Mouse (Mus musculus): Measurements from ENCODE around the gene Igf2bp2. TPM values are rescaled to one million over a fixed set of nuclear protein-coding genes. Genes with fewer than 3 reads are reported as not detected.

Igf2bp2 gene
- polyA plus RNA-seq, 1 experiment: 3.1 TPM

- Histone ChIP-seq H3K4me3 (replicated peaks) (no peak overlapping the region), H3K4me1 (no peaks in the 10 kb centered on the region; the same call in 1 of the 2 replicates), H3K27me3 (replicated peaks) (no peaks in the 10 kb centered on the region), H3K36me3 (replicated peaks; ENCODE audit: low read length) (peaks cover 95% of the 10 kb centered on the region), H3K9me3 (no peaks in the 10 kb centered on the region)
- no peak for TF ChIP-seq GATA1 (IDR thresholded peaks at IDR 0.05; ENCODE audit: borderline replicate concordance, low read length)
Observed at GRCm38 (mm10) chr16:22027474-22027873, 135.6 kb downstream of the Igf2bp2 start.

GRCm38 (mm10) chr16:22022122-22022521 is 141.0 kb downstream of the Igf2bp2 start:
- peaks cover 5% of the 10 kb centered on the region for H3K9me3 ChIP-seq
- H3K27me3 ChIP-seq (replicated peaks): no peaks in the 10 kb centered on the region
- TF ChIP-seq FLI1 (IDR thresholded peaks at IDR 0.05; ENCODE audit: low read length) (no peak), GATA1 (IDR thresholded peaks at IDR 0.05; ENCODE audit: borderline replicate concordance, low read length) (no peak)
- H3K36me3 ChIP-seq (replicated peaks; ENCODE audit: low read length): peaks cover 91% of the 10 kb centered on the region
- H3K4me3 ChIP-seq (replicated peaks): no peak overlapping the region
- H3K4me1 ChIP-seq: no peaks in the 10 kb centered on the region

GRCm38 (mm10) chr16:22015569-22015968 is 147.5 kb downstream of the Igf2bp2 start:
- Histone ChIP-seq H3K4me3 (replicated peaks) (no peak overlapping the region), H3K9me3 (no peaks in the 10 kb centered on the region), H3K36me3 (replicated peaks; ENCODE audit: low read length) (peaks cover 71% of the 10 kb centered on the region), H3K27me3 (replicated peaks) (no peaks in the 10 kb centered on the region), H3K4me1 (peaks cover 26% of the 10 kb centered on the region)
- TF ChIP-seq GATA1 (IDR thresholded peaks at IDR 0.05; ENCODE audit: borderline replicate concordance, low read length): no peak
- TF ChIP-seq FLI1 (IDR thresholded peaks at IDR 0.05; ENCODE audit: low read length): no peak

GRCm38 (mm10) chr16:22009596-22009995 is 153.5 kb downstream of the Igf2bp2 start:
- H3K4me3 ChIP-seq (replicated peaks): peak overlapping the region; percentile 98
- H3K9me3 ChIP-seq: no peaks in the 10 kb centered on the region
- TF ChIP-seq GATA1 (IDR thresholded peaks at IDR 0.05; ENCODE audit: borderline replicate concordance, low read length) (no peak), FLI1 (IDR thresholded peaks at IDR 0.05; ENCODE audit: low read length) (no peak)
- peaks cover 4% of the 10 kb centered on the region for H3K27me3 ChIP-seq (replicated peaks)
- peaks cover 17% of the 10 kb centered on the region for H3K36me3 ChIP-seq (replicated peaks; ENCODE audit: low read length)
- peaks cover 42% of the 10 kb centered on the region for H3K4me1 ChIP-seq

GRCm38 (mm10) chr16:22009099-22009584 is 154.0 kb downstream of the Igf2bp2 start, which contains the start of gene Senp2:
Senp2 (plus strand) TSS chr16:22009484.
- peaks cover 17% of the 10 kb centered on the region for H3K36me3 ChIP-seq (replicated peaks; ENCODE audit: low read length)
- H3K4me1 ChIP-seq: peaks cover 42% of the 10 kb centered on the region
- H3K9me3 ChIP-seq: no peaks in the 10 kb centered on the region
- no peak for TF ChIP-seq GATA1 (IDR thresholded peaks at IDR 0.05; ENCODE audit: borderline replicate concordance, low read length)
- TF ChIP-seq FLI1 (IDR thresholded peaks at IDR 0.05; ENCODE audit: low read length): peak; percentile 56
- peaks cover 4% of the 10 kb centered on the region for H3K27me3 ChIP-seq (replicated peaks)
- peak within 1 kb of the TSS; percentile 98 for H3K4me3 ChIP-seq (replicated peaks)

Other genes starting within 250 kb of the Igf2bp2 start
- gene Tmem41a, start 215.7 kb downstream of the Igf2bp2 start, polyA plus RNA-seq (2012; ENCODE audit: insufficient read depth, low replicate concordance): 1.3 and 5.7 TPM in 2 replicates
- not detected in 2 replicates for gene Liph, start 167.6 kb downstream of the Igf2bp2 start, polyA plus RNA-seq (2012; ENCODE audit: insufficient read depth, low replicate concordance)
- 1.5 and 2.7 TPM in 2 replicates for gene Senp2, start 153.8 kb downstream of the Igf2bp2 start, polyA plus RNA-seq (2012; ENCODE audit: insufficient read depth, low replicate concordance)
- 5.2 and 52.5 TPM in 2 replicates for gene Tra2b, start 102.7 kb upstream of the Igf2bp2 start, polyA plus RNA-seq (2012; ENCODE audit: insufficient read depth, low replicate concordance)